Mouse (Mus musculus): ENCODE results near the gene Csmd2. TPM values are rescaled to one million over a fixed set of nuclear protein-coding genes. Genes with fewer than 3 reads are reported as not detected.

Gene Csmd2
- polyA plus RNA-seq, 1 experiment from 2014 or later: not detected

DNA sequence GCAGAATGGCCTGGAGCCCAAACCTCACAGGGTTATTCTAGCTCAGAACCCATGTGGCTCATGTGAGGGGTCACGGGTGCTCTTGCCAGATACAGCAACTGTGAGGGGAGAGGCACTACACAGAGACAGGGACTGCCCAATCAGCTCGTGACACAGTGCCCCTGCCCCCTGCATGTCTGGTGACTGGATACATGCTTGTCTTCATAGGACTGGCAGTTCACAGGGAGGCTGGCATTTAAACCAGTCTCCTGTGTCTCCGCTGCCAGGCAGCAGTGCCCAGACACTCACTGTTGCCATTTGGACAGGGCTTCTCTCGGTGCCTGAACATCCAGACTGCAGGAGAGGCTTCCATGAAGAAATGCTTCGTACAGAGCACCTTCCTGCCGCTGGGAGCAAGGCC is 284.8 kb downstream of the Csmd2 start:
- 59% methylated on average over 6 of the region's 6 CpGs for WGBS (ENCODE audit: insufficient replicate concordance)
- Histone ChIP-seq H3K9me3 (ENCODE audit: low read length) (no peaks in the 10 kb centered on the region), H3K4me1 (ENCODE audit: insufficient read depth) (no peaks in the 10 kb centered on the region), H3K4me2 (ENCODE audit: low read depth, low read length) (no peak overlapping the region), H3K9ac (replicated peaks) (no peak overlapping the region), H3K4me3 (ENCODE audit: low read depth, low read length) (no peak overlapping the region), H3K27ac (ENCODE audit: low read depth) (no peak overlapping the region), H3K27me3 (ENCODE audit: insufficient read depth, low read length) (no peaks in the 10 kb centered on the region), H3K36me3 (replicated peaks; ENCODE audit: insufficient read depth, low read length) (no peaks in the 10 kb centered on the region)
- no peak for ATAC-seq
- no peak for DNase-seq
- no peak for TF ChIP-seq EP300 (IDR thresholded peaks at IDR 0.05; ENCODE audit: low read depth)
- no peak for TF ChIP-seq CTCF (IDR thresholded peaks at IDR 0.05; ENCODE audit: low read depth)

DNA sequence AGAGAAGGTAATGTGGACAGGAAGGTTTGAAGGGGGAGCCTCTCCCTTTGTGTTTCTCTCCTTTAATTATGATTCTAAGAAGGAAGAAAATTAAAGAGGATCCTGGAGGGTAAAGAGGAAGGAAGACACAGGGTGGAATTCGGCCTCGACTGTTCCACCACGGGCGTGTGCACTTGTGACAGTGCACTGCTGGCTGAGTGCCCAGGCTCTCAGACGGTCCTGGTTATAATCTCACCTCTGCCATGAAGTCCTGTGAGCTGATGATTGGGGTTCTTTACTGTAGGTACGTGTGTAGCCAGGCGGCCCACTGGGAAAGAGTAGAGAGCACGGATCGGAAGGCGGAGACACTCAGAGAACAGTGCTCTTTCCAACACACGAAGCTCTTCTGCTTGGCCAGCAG is 285.5 kb downstream of the Csmd2 start:
- ATAC-seq (no peak), DNase-seq (no peak)
- H3K27ac ChIP-seq (ENCODE audit: low read depth): no peak overlapping the region
- 75% methylated on average over 11 of the region's 11 CpGs for WGBS (ENCODE audit: insufficient replicate concordance)
- no peak overlapping the region for H3K4me2 ChIP-seq (ENCODE audit: low read depth, low read length)
- H3K4me3 ChIP-seq (ENCODE audit: low read depth, low read length): no peak overlapping the region
- H3K9me3 ChIP-seq (ENCODE audit: low read length): no peaks in the 10 kb centered on the region
- H3K9ac ChIP-seq (replicated peaks): no peak overlapping the region
- H3K36me3 ChIP-seq (replicated peaks; ENCODE audit: insufficient read depth, low read length): no peaks in the 10 kb centered on the region
- H3K27me3 ChIP-seq (ENCODE audit: insufficient read depth, low read length): no peaks in the 10 kb centered on the region
- no peaks in the 10 kb centered on the region for H3K4me1 ChIP-seq (ENCODE audit: insufficient read depth)
- TF ChIP-seq EP300 (IDR thresholded peaks at IDR 0.05; ENCODE audit: low read depth) (no peak), CTCF (IDR thresholded peaks at IDR 0.05; ENCODE audit: low read depth) (no peak)

DNA sequence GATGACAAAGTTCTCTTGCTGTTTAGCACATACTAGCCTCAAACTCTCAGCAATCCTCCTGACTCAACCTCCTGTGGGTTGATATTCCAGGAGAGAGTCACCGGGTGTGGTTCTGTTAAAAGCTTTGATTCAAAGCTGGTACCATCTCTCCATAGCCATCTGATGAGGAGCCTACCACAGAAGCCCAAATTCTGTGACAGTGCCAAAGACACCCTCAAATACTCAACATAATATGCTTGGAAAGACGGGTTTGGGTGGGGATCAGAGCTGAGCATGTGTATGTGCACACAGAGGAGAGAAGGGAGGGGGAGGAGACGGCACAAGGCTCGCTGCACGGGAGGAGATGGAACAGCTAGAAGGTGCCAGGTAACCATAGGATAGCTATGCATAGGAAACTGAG is 287.5 kb downstream of the Csmd2 start:
- DNase-seq (no peak), ATAC-seq (no peak)
- Histone ChIP-seq H3K4me2 (ENCODE audit: low read depth, low read length) (no peak overlapping the region), H3K4me1 (ENCODE audit: insufficient read depth) (no peaks in the 10 kb centered on the region), H3K4me3 (ENCODE audit: low read depth, low read length) (no peak overlapping the region), H3K9ac (replicated peaks) (no peak overlapping the region), H3K36me3 (replicated peaks; ENCODE audit: insufficient read depth, low read length) (no peaks in the 10 kb centered on the region), H3K27me3 (ENCODE audit: insufficient read depth, low read length) (no peaks in the 10 kb centered on the region), H3K9me3 (ENCODE audit: low read length) (no peaks in the 10 kb centered on the region), H3K27ac (ENCODE audit: low read depth) (no peak overlapping the region)
- 84% methylated on average over 5 of the region's 5 CpGs for WGBS (ENCODE audit: insufficient replicate concordance)
- TF ChIP-seq CTCF (IDR thresholded peaks at IDR 0.05; ENCODE audit: low read depth): no peak
- no peak for TF ChIP-seq EP300 (IDR thresholded peaks at IDR 0.05; ENCODE audit: low read depth)

DNA sequence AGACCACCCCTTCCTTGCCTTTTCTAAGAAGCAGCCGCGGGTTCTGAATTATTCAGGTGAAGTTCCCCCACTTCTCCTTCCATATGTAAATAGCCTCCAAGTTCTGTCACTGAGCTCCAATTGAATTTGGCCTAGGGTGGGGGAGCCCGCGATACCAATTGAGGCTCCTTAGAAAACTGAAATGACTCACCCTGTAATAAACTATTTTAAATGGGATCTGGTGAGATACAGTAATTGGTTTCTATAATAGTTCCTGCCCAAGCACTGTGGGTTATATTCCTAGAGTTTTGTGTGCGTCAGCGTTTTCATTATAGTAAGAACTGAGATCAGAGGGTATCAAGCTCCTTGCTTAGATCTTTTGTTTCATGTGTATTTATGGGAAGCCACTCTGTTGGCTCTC is 287.9 kb downstream of the Csmd2 start:
- 73% methylated on average over 6 of the region's 6 CpGs for WGBS (ENCODE audit: insufficient replicate concordance)
- DNase-seq (no peak), ATAC-seq (no peak)
- no peaks in the 10 kb centered on the region for H3K9me3 ChIP-seq (ENCODE audit: low read length)
- no peaks in the 10 kb centered on the region for H3K36me3 ChIP-seq (replicated peaks; ENCODE audit: insufficient read depth, low read length)
- H3K4me1 ChIP-seq (ENCODE audit: insufficient read depth): no peaks in the 10 kb centered on the region
- TF ChIP-seq EP300 (IDR thresholded peaks at IDR 0.05; ENCODE audit: low read depth) (no peak), CTCF (IDR thresholded peaks at IDR 0.05; ENCODE audit: low read depth) (no peak)
- no peak overlapping the region for H3K9ac ChIP-seq (replicated peaks)
- H3K4me2 ChIP-seq (ENCODE audit: low read depth, low read length): no peak overlapping the region
- no peak overlapping the region for H3K27ac ChIP-seq (ENCODE audit: low read depth)
- H3K4me3 ChIP-seq (ENCODE audit: low read depth, low read length): no peak overlapping the region
- H3K27me3 ChIP-seq (ENCODE audit: insufficient read depth, low read length): no peaks in the 10 kb centered on the region

DNA sequence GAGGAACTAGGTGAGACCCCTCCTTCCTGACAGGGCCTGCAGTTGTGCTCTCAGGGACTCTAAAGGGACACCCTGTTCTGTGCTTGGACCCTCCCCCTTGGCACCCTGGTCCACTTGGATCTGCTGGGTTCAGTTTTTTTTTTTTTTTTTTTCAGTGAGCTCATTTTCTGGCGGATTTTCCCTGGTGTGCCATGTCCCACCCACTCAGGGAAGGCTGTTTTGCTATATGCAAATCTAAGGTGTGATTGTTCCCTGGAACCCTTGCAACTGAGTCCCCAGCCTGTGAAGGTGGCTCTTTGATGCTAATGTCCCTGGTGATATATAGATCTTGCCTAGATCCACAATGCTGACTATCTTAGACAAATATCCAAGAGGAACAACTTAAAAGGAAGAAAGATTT is 297.4 kb downstream of the Csmd2 start:
- H3K4me3 ChIP-seq (ENCODE audit: low read depth, low read length): no peak overlapping the region
- no peaks in the 10 kb centered on the region for H3K36me3 ChIP-seq (replicated peaks; ENCODE audit: insufficient read depth, low read length)
- 50% methylated on average over 1 of the region's 1 CpGs for WGBS (ENCODE audit: insufficient replicate concordance)
- H3K27ac ChIP-seq (ENCODE audit: low read depth): no peak overlapping the region
- DNase-seq (no peak), ATAC-seq (no peak)
- no peak overlapping the region for H3K4me2 ChIP-seq (ENCODE audit: low read depth, low read length)
- H3K9me3 ChIP-seq (ENCODE audit: low read length): no peaks in the 10 kb centered on the region
- H3K27me3 ChIP-seq (ENCODE audit: insufficient read depth, low read length): no peaks in the 10 kb centered on the region
- no peak overlapping the region for H3K9ac ChIP-seq (replicated peaks)
- TF ChIP-seq EP300 (IDR thresholded peaks at IDR 0.05; ENCODE audit: low read depth) (no peak), CTCF (IDR thresholded peaks at IDR 0.05; ENCODE audit: low read depth) (no peak)
- no peaks in the 10 kb centered on the region for H3K4me1 ChIP-seq (ENCODE audit: insufficient read depth)

DNA sequence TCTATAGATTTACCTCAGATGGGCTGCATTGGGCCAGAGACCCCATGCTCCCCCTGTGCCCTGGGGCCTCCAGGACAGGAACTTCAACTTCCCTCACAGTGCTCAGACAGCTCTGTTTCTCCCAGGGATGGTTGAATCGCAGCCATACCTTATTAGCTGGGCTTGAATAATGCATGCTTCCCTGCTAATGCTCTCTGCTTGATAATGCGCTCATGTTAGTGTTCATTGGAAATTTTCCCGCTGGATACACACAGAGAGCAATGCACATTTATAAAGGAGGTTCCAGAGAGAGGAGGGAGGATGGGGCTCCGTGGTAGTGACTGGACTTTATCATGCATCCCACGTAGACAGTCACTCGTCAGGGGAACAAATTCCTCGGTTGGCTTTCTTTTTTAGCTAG is 300.4 kb downstream of the Csmd2 start:
- no peak overlapping the region for H3K4me2 ChIP-seq (ENCODE audit: low read depth, low read length)
- no peaks in the 10 kb centered on the region for H3K9me3 ChIP-seq (ENCODE audit: low read length)
- H3K36me3 ChIP-seq (replicated peaks; ENCODE audit: insufficient read depth, low read length): no peaks in the 10 kb centered on the region
- H3K9ac ChIP-seq (replicated peaks): no peak overlapping the region
- TF ChIP-seq CTCF (IDR thresholded peaks at IDR 0.05; ENCODE audit: low read depth) (no peak), EP300 (IDR thresholded peaks at IDR 0.05; ENCODE audit: low read depth) (no peak)
- DNase-seq (no peak), ATAC-seq (no peak)
- no peaks in the 10 kb centered on the region for H3K27me3 ChIP-seq (ENCODE audit: insufficient read depth, low read length)
- H3K27ac ChIP-seq (ENCODE audit: low read depth): no peak overlapping the region
- 71% methylated on average over 7 of the region's 7 CpGs for WGBS (ENCODE audit: insufficient replicate concordance)
- no peak overlapping the region for H3K4me3 ChIP-seq (ENCODE audit: low read depth, low read length)
- no peaks in the 10 kb centered on the region for H3K4me1 ChIP-seq (ENCODE audit: insufficient read depth)

DNA sequence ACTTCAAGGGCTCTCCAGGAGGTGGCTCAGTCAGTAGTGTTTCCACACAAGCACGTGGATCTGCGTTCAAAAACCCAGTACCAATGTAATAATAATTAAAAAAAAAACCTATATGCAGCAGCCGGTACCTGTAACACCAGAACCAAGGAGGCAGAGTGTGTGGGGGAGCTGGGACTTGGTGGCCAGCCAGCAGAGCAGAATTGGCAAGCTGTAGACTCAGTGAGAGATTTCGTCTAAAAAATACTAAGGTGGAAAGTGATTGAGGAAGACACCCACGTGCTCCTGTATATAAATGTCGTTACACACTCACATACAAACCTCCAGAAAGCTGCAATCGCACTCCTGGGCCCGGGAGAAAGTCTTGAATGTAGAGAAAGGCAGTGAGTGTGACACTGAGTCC is 316.4 kb downstream of the Csmd2 start:
- Histone ChIP-seq H3K4me1 (ENCODE audit: insufficient read depth) (no peaks in the 10 kb centered on the region), H3K9ac (replicated peaks) (no peak overlapping the region), H3K27ac (ENCODE audit: low read depth) (no peak overlapping the region), H3K9me3 (ENCODE audit: low read length) (no peaks in the 10 kb centered on the region), H3K4me3 (ENCODE audit: low read depth, low read length) (no peak overlapping the region), H3K36me3 (replicated peaks; ENCODE audit: insufficient read depth, low read length) (no peaks in the 10 kb centered on the region), H3K4me2 (ENCODE audit: low read depth, low read length) (no peak overlapping the region), H3K27me3 (ENCODE audit: insufficient read depth, low read length) (no peaks in the 10 kb centered on the region)
- TF ChIP-seq EP300 (IDR thresholded peaks at IDR 0.05; ENCODE audit: low read depth): no peak
- TF ChIP-seq CTCF (IDR thresholded peaks at IDR 0.05; ENCODE audit: low read depth): no peak
- DNase-seq: no peak
- WGBS (ENCODE audit: insufficient replicate concordance): 65% methylated on average over 8 of the region's 8 CpGs
- no peak for ATAC-seq

All from liver, postnatal 0 days (tissue).